Mouse (Mus musculus): ENCODE data around the gene Blm. TPM values are rescaled to one million over a fixed set of nuclear protein-coding genes. Genes with fewer than 3 reads are reported as not detected.
A peak's percentile ranks its signal among the peaks of the same experiment; 100 is the strongest.

Blm gene
- polyA plus RNA-seq, 1 experiment from 2014 or later, result 18.5 TPM

DNA sequence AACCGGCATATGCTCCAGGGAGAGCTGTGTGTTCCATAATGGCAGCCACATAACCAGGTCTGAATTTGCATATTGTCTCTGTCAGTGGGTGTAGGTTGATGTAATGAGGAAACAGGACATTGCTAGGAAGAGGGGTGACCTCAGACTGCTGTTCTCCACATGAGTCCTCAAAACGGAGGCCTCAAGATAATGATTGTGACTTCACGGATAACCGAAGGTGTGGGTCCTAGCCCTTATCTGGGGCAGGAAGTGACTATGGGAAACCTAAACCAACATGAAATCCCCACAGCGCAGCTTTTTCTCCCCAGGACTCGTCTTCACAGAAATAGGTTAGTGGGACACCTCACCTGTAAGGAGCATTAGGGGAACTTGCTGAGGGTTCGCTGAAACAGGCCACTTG, 118.0 kb downstream of the Blm start:
- no peaks in the 10 kb centered on the region for H3K9me3 ChIP-seq (replicated peaks)
- H3K4me1 ChIP-seq, result no peaks in the 10 kb centered on the region
- H3K36me3 ChIP-seq, result no peaks in the 10 kb centered on the region
- 88% methylated on average over 7 of the region's 7 CpGs for WGBS
- H3K27me3 ChIP-seq, result no peaks in the 10 kb centered on the region
- H3K4me3 ChIP-seq (replicated peaks), result no peak overlapping the region
- no peak overlapping the region for H3K27ac ChIP-seq (replicated peaks)
- no peak overlapping the region for H3K4me2 ChIP-seq (replicated peaks)
- ATAC-seq (ENCODE audit: insufficient number of reproducible peaks, low FRiP score, low TSS enrichment, low read depth), result no peak
- no peak overlapping the region for H3K9ac ChIP-seq

- WGBS, result 72% methylated on average over 7 of the region's 7 CpGs
Observed at GRCm38 (mm10) chr7:80414303-80414855, 120.5 kb downstream of the Blm start.

GRCm38 (mm10) chr7:80413512-80414302, 121.2 kb downstream of the Blm start:
- H3K9ac ChIP-seq, result no peak overlapping the region
- no peak overlapping the region for H3K27ac ChIP-seq (replicated peaks)
- no peak overlapping the region for H3K4me2 ChIP-seq (replicated peaks)
- 73% methylated on average over 9 of the region's 9 CpGs for WGBS
- H3K9me3 ChIP-seq (replicated peaks), result no peaks in the 10 kb centered on the region
- ATAC-seq (ENCODE audit: insufficient number of reproducible peaks, low FRiP score, low TSS enrichment, low read depth), result no peak
- no peaks in the 10 kb centered on the region for H3K36me3 ChIP-seq
- no peak overlapping the region for H3K4me3 ChIP-seq (replicated peaks)
- H3K4me1 ChIP-seq, result no peaks in the 10 kb centered on the region
- H3K27me3 ChIP-seq, result no peaks in the 10 kb centered on the region

More at GRCm38 (mm10) chr7:80414303-80414855, 120.5 kb downstream of the Blm start:
- Histone ChIP-seq H3K36me3 (no peaks in the 10 kb centered on the region), H3K4me3 (replicated peaks) (no peak overlapping the region), H3K27me3 (no peaks in the 10 kb centered on the region), H3K9me3 (replicated peaks) (no peaks in the 10 kb centered on the region), H3K9ac (no peak overlapping the region), H3K27ac (replicated peaks) (no peak overlapping the region), H3K4me2 (replicated peaks) (no peak overlapping the region), H3K4me1 (no peaks in the 10 kb centered on the region)
- ATAC-seq (ENCODE audit: insufficient number of reproducible peaks, low FRiP score, low TSS enrichment, low read depth), result no peak

DNA sequence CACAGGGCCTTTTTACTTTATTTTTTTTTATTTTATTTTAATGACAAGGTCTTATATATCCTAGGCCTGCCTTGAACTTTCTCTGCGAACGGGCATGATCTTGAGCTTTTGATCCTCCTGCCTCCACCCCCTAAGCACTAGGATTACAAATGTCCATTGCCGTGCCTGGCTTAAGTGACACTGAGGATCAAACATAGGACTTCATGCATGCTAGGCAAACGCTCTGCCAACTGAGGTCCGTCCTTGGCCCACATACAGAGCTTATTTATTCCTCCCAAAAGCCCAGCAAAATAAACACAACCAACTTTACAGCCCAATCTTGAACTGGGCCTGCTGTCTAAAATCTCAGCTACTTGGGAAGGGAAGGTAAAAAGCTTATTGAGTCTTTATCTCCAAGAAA, 122.1 kb downstream of the Blm start:
- Histone ChIP-seq H3K9me3 (replicated peaks) (no peaks in the 10 kb centered on the region), H3K36me3 (no peaks in the 10 kb centered on the region), H3K27ac (replicated peaks) (no peak overlapping the region), H3K4me3 (replicated peaks) (no peak overlapping the region), H3K4me1 (no peaks in the 10 kb centered on the region), H3K4me2 (replicated peaks) (no peak overlapping the region), H3K9ac (no peak overlapping the region), H3K27me3 (no peaks in the 10 kb centered on the region)
- WGBS, result 65% methylated on average over 5 of the region's 5 CpGs
- no peak for ATAC-seq (ENCODE audit: insufficient number of reproducible peaks, low FRiP score, low TSS enrichment, low read depth)

DNA sequence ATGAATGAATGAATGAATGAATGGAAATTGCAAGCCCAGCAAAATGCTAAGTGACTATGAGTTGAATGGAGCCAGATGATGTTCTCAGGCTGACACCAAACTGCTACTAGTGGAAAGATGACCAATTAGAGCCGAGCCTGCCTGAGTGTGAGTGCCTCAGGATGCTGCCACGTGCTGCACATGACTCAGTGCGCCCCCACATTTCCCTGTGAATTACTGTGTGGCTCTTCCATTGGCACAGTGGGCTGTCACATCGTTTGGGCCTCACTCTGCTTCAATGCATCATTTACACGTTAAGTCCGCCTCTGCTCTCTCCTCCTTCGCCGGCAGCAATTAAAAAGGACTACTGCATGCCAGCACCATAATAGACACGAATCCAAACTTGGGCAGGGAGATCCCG, 122.6 kb downstream of the Blm start:
- 72% methylated on average over 10 of the region's 10 CpGs for WGBS
- ATAC-seq (ENCODE audit: insufficient number of reproducible peaks, low FRiP score, low TSS enrichment, low read depth), result no peak

DNA sequence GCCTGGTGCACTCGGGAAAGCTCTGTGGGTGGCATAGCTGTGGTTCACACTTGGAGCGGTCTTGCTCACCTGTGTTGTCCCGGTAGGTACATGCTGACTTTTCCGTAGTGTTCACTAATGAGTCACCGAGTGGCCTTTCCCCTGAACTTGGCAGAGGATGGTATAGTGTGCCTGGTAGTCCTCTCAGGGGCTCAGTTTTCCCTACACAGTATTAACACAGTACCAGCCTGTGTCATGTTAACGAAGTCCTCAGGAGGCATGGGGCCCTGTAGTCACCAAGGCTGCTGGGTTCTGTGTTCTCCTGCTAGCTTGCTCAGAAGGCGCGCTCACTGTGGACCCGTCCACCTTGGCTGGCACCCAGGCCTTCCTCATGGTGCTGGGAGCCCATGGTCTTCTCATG, 124.5 kb downstream of the Blm start:
- Histone ChIP-seq H3K9ac (no peak overlapping the region), H3K9me3 (replicated peaks) (no peaks in the 10 kb centered on the region), H3K27me3 (no peaks in the 10 kb centered on the region), H3K27ac (replicated peaks) (no peak overlapping the region), H3K4me1 (0 out of 2 replicates have a peak, but pooled peaks cover 3% of the 10 kb centered on the region), H3K4me2 (replicated peaks) (no peak overlapping the region), H3K4me3 (replicated peaks) (no peak overlapping the region), H3K36me3 (no peaks in the 10 kb centered on the region)
- WGBS, result 76% methylated on average over 9 of the region's 9 CpGs
- ATAC-seq (ENCODE audit: insufficient number of reproducible peaks, low FRiP score, low TSS enrichment, low read depth), result no peak

More for the DNA sequence above, 122.6 kb downstream of the Blm start:
- Histone ChIP-seq H3K27ac (replicated peaks) (no peak overlapping the region), H3K9me3 (replicated peaks) (no peaks in the 10 kb centered on the region), H3K27me3 (no peaks in the 10 kb centered on the region), H3K4me1 (no peaks in the 10 kb centered on the region), H3K36me3 (no peaks in the 10 kb centered on the region), H3K4me2 (replicated peaks) (no peak overlapping the region), H3K9ac (no peak overlapping the region), H3K4me3 (replicated peaks) (no peak overlapping the region)

GRCm38 (mm10) chr7:80407712-80408111, 127.2 kb downstream of the Blm start:
- H3K4me2 ChIP-seq (replicated peaks), result no peak overlapping the region
- no peak overlapping the region for H3K4me3 ChIP-seq (replicated peaks)
- no peak overlapping the region for H3K9ac ChIP-seq
- H3K36me3 ChIP-seq, result no peaks in the 10 kb centered on the region
- 66% methylated on average over 9 of the region's 9 CpGs for WGBS
- ATAC-seq (ENCODE audit: insufficient number of reproducible peaks, low FRiP score, low TSS enrichment, low read depth), result peak; percentile 55; the same call in 1 of the 2 replicates
- peaks cover 18% of the 10 kb centered on the region for H3K4me1 ChIP-seq
- peak overlapping the region; percentile 48; the same call in 1 of the 2 replicates for H3K27ac ChIP-seq (replicated peaks)
- H3K9me3 ChIP-seq (replicated peaks), result no peaks in the 10 kb centered on the region
- H3K27me3 ChIP-seq, result no peaks in the 10 kb centered on the region

DNA sequence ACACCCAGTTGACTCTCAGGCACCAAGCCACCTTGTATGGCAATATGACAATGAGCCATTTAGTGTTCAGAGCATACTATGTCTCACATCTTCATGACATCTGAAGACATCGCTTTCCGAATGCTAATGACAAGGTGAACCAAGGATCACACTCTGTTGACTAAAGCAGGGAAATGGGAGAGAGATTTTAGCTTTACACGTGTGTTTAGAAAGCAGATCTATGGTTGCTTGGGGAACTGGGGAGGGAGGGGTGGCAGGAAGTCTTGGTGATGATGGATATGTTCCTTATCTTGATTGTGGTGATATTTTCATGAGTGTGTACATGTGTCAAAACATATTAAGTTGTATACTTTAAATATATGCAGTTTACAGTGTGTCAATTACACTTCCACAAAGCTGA, 128.7 kb downstream of the Blm start:
- Histone ChIP-seq H3K27ac (replicated peaks) (no peak overlapping the region), H3K4me3 (replicated peaks) (no peak overlapping the region), H3K4me1 (peaks cover 26% of the 10 kb centered on the region), H3K4me2 (replicated peaks) (no peak overlapping the region), H3K27me3 (no peaks in the 10 kb centered on the region), H3K9ac (no peak overlapping the region), H3K9me3 (replicated peaks) (no peaks in the 10 kb centered on the region), H3K36me3 (no peaks in the 10 kb centered on the region)
- WGBS, result 87% methylated on average over 3 of the region's 3 CpGs
- no peak for ATAC-seq (ENCODE audit: insufficient number of reproducible peaks, low FRiP score, low TSS enrichment, low read depth)

- no peak within 1 kb of the TSS for H3K9ac ChIP-seq
- H3K4me1 ChIP-seq, result peaks cover 35% of the 10 kb centered on the region
- peak within 1 kb of the TSS; percentile 93 for H3K27ac ChIP-seq (replicated peaks)
- no peaks in the 10 kb centered on the region for H3K27me3 ChIP-seq
- H3K36me3 ChIP-seq, result no peaks in the 10 kb centered on the region
- H3K4me3 ChIP-seq (replicated peaks), result no peak within 1 kb of the TSS
- no peak within 1 kb of the TSS for H3K4me2 ChIP-seq (replicated peaks)
- no peaks in the 10 kb centered on the region for H3K9me3 ChIP-seq (replicated peaks)
- 66% methylated on average over 9 of the region's 9 CpGs for WGBS
- no peak for ATAC-seq (ENCODE audit: insufficient number of reproducible peaks, low FRiP score, low TSS enrichment, low read depth)
Observed at GRCm38 (mm10) chr7:80405188-80405695, 129.7 kb downstream of the Blm start, which contains the start of gene Furin. TSS of gene Furin (minus strand) at chr7:80405436.
